Mouse (Mus musculus): ENCODE measurements around the gene Defb19. TPM values are rescaled to one million over a fixed set of nuclear protein-coding genes. Genes with fewer than 3 reads are reported as not detected.

The Defb19 gene
- polyA plus RNA-seq (2016; fragmentation: Nextera tagmentation; extraction: Ambion mirVana): not detected in 2 replicates

- H3K27ac ChIP-seq: no peak within 1 kb of the TSS
- no peak within 1 kb of the TSS for H3K9ac ChIP-seq
- H3K4me1 ChIP-seq: no peaks in the 10 kb centered on the region
- WGBS (ENCODE audit: insufficient replicate concordance): 51% methylated on average over 7 of the region's 7 CpGs
- no peak for ATAC-seq
- H3K27me3 ChIP-seq (replicated peaks): no peaks in the 10 kb centered on the region; the same call in 1 of the 2 replicates
- no peak within 1 kb of the TSS for H3K4me3 ChIP-seq
- no peaks in the 10 kb centered on the region for H3K36me3 ChIP-seq
- H3K4me2 ChIP-seq: no peak within 1 kb of the TSS
- H3K9me3 ChIP-seq (replicated peaks): no peaks in the 10 kb centered on the region
These were observed at the start of gene Defb19 for GRCm38 (mm10) chr2:152580107-152580506. TSS of gene Defb19 (minus strand) at chr2:152580312.

GRCm38 (mm10) chr2:152629904-152630303 is 49.8 kb upstream of the Defb19 start:
- Histone ChIP-seq H3K4me3 (no peak overlapping the region), H3K4me2 (no peak overlapping the region), H3K27me3 (replicated peaks) (peaks cover 85% of the 10 kb centered on the region), H3K4me1 (peaks cover 13% of the 10 kb centered on the region; the same call in 1 of the 2 replicates), H3K9ac (no peak overlapping the region), H3K36me3 (no peaks in the 10 kb centered on the region), H3K9me3 (replicated peaks) (no peaks in the 10 kb centered on the region), H3K27ac (no peak overlapping the region)
- no peak for ATAC-seq
- WGBS (ENCODE audit: insufficient replicate concordance): 76% methylated on average over 6 of the region's 6 CpGs

- Histone ChIP-seq H3K4me3 (no peak overlapping the region), H3K9ac (no peak overlapping the region), H3K36me3 (no peaks in the 10 kb centered on the region), H3K4me1 (peaks cover 13% of the 10 kb centered on the region; the same call in 1 of the 2 replicates), H3K9me3 (replicated peaks) (no peaks in the 10 kb centered on the region), H3K27me3 (replicated peaks) (peaks cover 80% of the 10 kb centered on the region), H3K27ac (no peak overlapping the region), H3K4me2 (no peak overlapping the region)
- WGBS (ENCODE audit: insufficient replicate concordance): 47% methylated on average over 3 of the region's 3 CpGs
- ATAC-seq: no peak
These were observed 49.1 kb upstream of the Defb19 start for GRCm38 (mm10) chr2:152629239-152629638.

GRCm38 (mm10) chr2:152628066-152628465 is 48.0 kb upstream of the Defb19 start:
- ATAC-seq: no peak
- Histone ChIP-seq H3K4me1 (peaks cover 13% of the 10 kb centered on the region; the same call in 1 of the 2 replicates), H3K36me3 (no peaks in the 10 kb centered on the region), H3K27me3 (replicated peaks) (peaks cover 74% of the 10 kb centered on the region), H3K9me3 (replicated peaks) (no peaks in the 10 kb centered on the region), H3K4me3 (no peak overlapping the region), H3K4me2 (no peak overlapping the region), H3K9ac (no peak overlapping the region), H3K27ac (no peak overlapping the region)
- 35% methylated on average over 17 of the region's 17 CpGs for WGBS (ENCODE audit: insufficient replicate concordance)

- Histone ChIP-seq H3K27ac (no peak within 1 kb of the TSS), H3K9ac (no peak within 1 kb of the TSS), H3K27me3 (replicated peaks) (peaks cover 70% of the 10 kb centered on the region), H3K4me2 (peak within 1 kb of the TSS; percentile 60), H3K9me3 (replicated peaks) (no peaks in the 10 kb centered on the region), H3K36me3 (no peaks in the 10 kb centered on the region), H3K4me1 (peaks cover 13% of the 10 kb centered on the region; the same call in 1 of the 2 replicates), H3K4me3 (peak within 1 kb of the TSS; percentile 36)
- ATAC-seq: no peak
- WGBS (ENCODE audit: insufficient replicate concordance): 2% methylated on average over 59 of the region's 59 CpGs
These were observed 46.9 kb upstream of the Defb19 start, which contains the start of gene Rem1 for GRCm38 (mm10) chr2:152626774-152627591. TSS of gene Rem1 (plus strand) at chr2:152626951.

GRCm38 (mm10) chr2:152625256-152625655 is 45.1 kb upstream of the Defb19 start:
- Histone ChIP-seq H3K9ac (no peak overlapping the region), H3K27me3 (replicated peaks) (peaks cover 77% of the 10 kb centered on the region), H3K4me2 (no peak overlapping the region), H3K27ac (no peak overlapping the region), H3K4me3 (no peak overlapping the region), H3K4me1 (peaks cover 13% of the 10 kb centered on the region; the same call in 1 of the 2 replicates), H3K9me3 (replicated peaks) (no peaks in the 10 kb centered on the region), H3K36me3 (no peaks in the 10 kb centered on the region)
- ATAC-seq: no peak
- WGBS (ENCODE audit: insufficient replicate concordance): 15% methylated on average over 1 of the region's 1 CpGs

- no peaks in the 10 kb centered on the region for H3K9me3 ChIP-seq (replicated peaks)
- ATAC-seq: no peak
- WGBS (ENCODE audit: insufficient replicate concordance): 66% methylated on average over 2 of the region's 2 CpGs
- no peaks in the 10 kb centered on the region for H3K36me3 ChIP-seq
- H3K4me2 ChIP-seq: no peak overlapping the region
- peaks cover 75% of the 10 kb centered on the region for H3K27me3 ChIP-seq (replicated peaks)
- peaks cover 13% of the 10 kb centered on the region; the same call in 1 of the 2 replicates for H3K4me1 ChIP-seq
- no peak overlapping the region for H3K9ac ChIP-seq
- H3K27ac ChIP-seq: no peak overlapping the region
- no peak overlapping the region for H3K4me3 ChIP-seq
These were observed 44.5 kb upstream of the Defb19 start for GRCm38 (mm10) chr2:152624566-152624965.

GRCm38 (mm10) chr2:152622953-152623352 is 42.8 kb upstream of the Defb19 start, which contains the start of gene Defb25:
TSS of gene Defb25 (minus strand) at chr2:152623053.
- no peak within 1 kb of the TSS for H3K4me3 ChIP-seq
- no peak within 1 kb of the TSS for H3K4me2 ChIP-seq
- no peak within 1 kb of the TSS for H3K9ac ChIP-seq
- H3K4me1 ChIP-seq: peaks cover 13% of the 10 kb centered on the region; the same call in 1 of the 2 replicates
- 70% methylated on average over 7 of the region's 7 CpGs for WGBS (ENCODE audit: insufficient replicate concordance)
- H3K9me3 ChIP-seq (replicated peaks): no peaks in the 10 kb centered on the region
- ATAC-seq: no peak
- H3K27me3 ChIP-seq (replicated peaks): peaks cover 65% of the 10 kb centered on the region
- H3K27ac ChIP-seq: no peak within 1 kb of the TSS
- no peaks in the 10 kb centered on the region for H3K36me3 ChIP-seq

GRCm38 (mm10) chr2:152622151-152622550 is 42.0 kb upstream of the Defb19 start:
- no peak overlapping the region for H3K4me2 ChIP-seq
- H3K9me3 ChIP-seq (replicated peaks): no peaks in the 10 kb centered on the region
- H3K36me3 ChIP-seq: no peaks in the 10 kb centered on the region
- no peak overlapping the region for H3K9ac ChIP-seq
- H3K4me3 ChIP-seq: no peak overlapping the region
- no peak overlapping the region for H3K27ac ChIP-seq
- 59% methylated on average over 13 of the region's 13 CpGs for whole genome bisulfite sequencing (ENCODE audit: insufficient replicate concordance)
- peaks cover 57% of the 10 kb centered on the region for H3K27me3 ChIP-seq (replicated peaks)
- ATAC-seq: no peak
- H3K4me1 ChIP-seq: peaks cover 9% of the 10 kb centered on the region; the same call in 1 of the 2 replicates

GRCm38 (mm10) chr2:152620367-152621134 is 40.4 kb upstream of the Defb19 start:
- Histone ChIP-seq H3K27me3 (replicated peaks) (peaks cover 41% of the 10 kb centered on the region), H3K36me3 (no peaks in the 10 kb centered on the region), H3K4me1 (no peaks in the 10 kb centered on the region), H3K4me3 (no peak overlapping the region), H3K4me2 (no peak overlapping the region), H3K27ac (no peak overlapping the region), H3K9me3 (replicated peaks) (no peaks in the 10 kb centered on the region), H3K9ac (no peak overlapping the region)
- WGBS (ENCODE audit: insufficient replicate concordance): 40% methylated on average over 9 of the region's 9 CpGs
- no peak for ATAC-seq

- H3K36me3 ChIP-seq: no peaks in the 10 kb centered on the region
- no peak overlapping the region for H3K4me2 ChIP-seq
- H3K9me3 ChIP-seq (replicated peaks): no peaks in the 10 kb centered on the region
- WGBS (ENCODE audit: insufficient replicate concordance): 44% methylated on average over 5 of the region's 5 CpGs
- no peak overlapping the region for H3K9ac ChIP-seq
- H3K27me3 ChIP-seq (replicated peaks): peaks cover 28% of the 10 kb centered on the region
- H3K4me1 ChIP-seq: no peaks in the 10 kb centered on the region
- no peak for ATAC-seq
- H3K4me3 ChIP-seq: no peak overlapping the region
- no peak overlapping the region for H3K27ac ChIP-seq
These were observed 37.3 kb upstream of the Defb19 start for GRCm38 (mm10) chr2:152617374-152617773.

GRCm38 (mm10) chr2:152616470-152616869 is 36.4 kb upstream of the Defb19 start:
- no peaks in the 10 kb centered on the region for H3K36me3 ChIP-seq
- ATAC-seq: no peak
- no peaks in the 10 kb centered on the region for H3K9me3 ChIP-seq (replicated peaks)
- H3K4me2 ChIP-seq: no peak overlapping the region
- no peaks in the 10 kb centered on the region for H3K4me1 ChIP-seq
- 28% methylated on average over 6 of the region's 6 CpGs for WGBS (ENCODE audit: insufficient replicate concordance)
- no peak overlapping the region for H3K27ac ChIP-seq
- H3K4me3 ChIP-seq: no peak overlapping the region
- H3K9ac ChIP-seq: no peak overlapping the region
- peaks cover 23% of the 10 kb centered on the region for H3K27me3 ChIP-seq (replicated peaks)
